Mouse (Mus musculus): ENCODE measurements around the gene Prmt3. TPM values are rescaled to one million over a fixed set of nuclear protein-coding genes. Genes with fewer than 3 reads are reported as not detected.

Prmt3 gene
- polyA plus RNA-seq, 1 experiment: 3.1 TPM

GRCm38 (mm10) chr7:49777585-49777984 lies 561 bp upstream of the Prmt3 start:
- no peak overlapping the region for H3K27ac ChIP-seq (replicated peaks; ENCODE audit: low read depth, low read length)
- no peaks in the 10 kb centered on the region for H3K4me1 ChIP-seq (ENCODE audit: control insufficient read depth, insufficient read depth, insufficient read length, low read length)
- no peak overlapping the region for H3K4me3 ChIP-seq (ENCODE audit: insufficient read depth, low read depth, low read length)

GRCm38 (mm10) chr7:49778904-49779615 lies 914 bp downstream of the Prmt3 start:
- peak overlapping the region; percentile 72 for H3K4me3 ChIP-seq (ENCODE audit: insufficient read depth, low read depth, low read length)
- no peak overlapping the region for H3K27ac ChIP-seq (replicated peaks; ENCODE audit: low read depth, low read length)
- H3K4me1 ChIP-seq (ENCODE audit: control insufficient read depth, insufficient read depth, insufficient read length, low read length): no peaks in the 10 kb centered on the region

- Histone ChIP-seq H3K27ac (replicated peaks; ENCODE audit: low read depth, low read length) (no peak overlapping the region), H3K4me1 (ENCODE audit: control insufficient read depth, insufficient read depth, insufficient read length, low read length) (no peaks in the 10 kb centered on the region), H3K4me3 (ENCODE audit: insufficient read depth, low read depth, low read length) (no peak overlapping the region)
Observed at GRCm38 (mm10) chr7:49783017-49783416, 4.9 kb downstream of the Prmt3 start.

- Histone ChIP-seq H3K4me3 (ENCODE audit: insufficient read depth, low read depth, low read length) (no peak overlapping the region), H3K4me1 (ENCODE audit: control insufficient read depth, insufficient read depth, insufficient read length, low read length) (no peaks in the 10 kb centered on the region)
Observed at GRCm38 (mm10) chr7:49785141-49785540, 7.0 kb downstream of the Prmt3 start.

GRCm38 (mm10) chr7:49786618-49787382 lies 8.7 kb downstream of the Prmt3 start:
- Histone ChIP-seq H3K27ac (replicated peaks; ENCODE audit: low read depth, low read length) (no peak overlapping the region), H3K4me1 (ENCODE audit: control insufficient read depth, insufficient read depth, insufficient read length, low read length) (no peaks in the 10 kb centered on the region), H3K4me3 (ENCODE audit: insufficient read depth, low read depth, low read length) (no peak overlapping the region)

More at GRCm38 (mm10) chr7:49785141-49785540, 7.0 kb downstream of the Prmt3 start:
- no peak overlapping the region for H3K27ac ChIP-seq (replicated peaks; ENCODE audit: low read depth, low read length)

- Histone ChIP-seq H3K27ac (replicated peaks; ENCODE audit: low read depth, low read length) (no peak overlapping the region), H3K4me1 (ENCODE audit: control insufficient read depth, insufficient read depth, insufficient read length, low read length) (no peaks in the 10 kb centered on the region), H3K4me3 (ENCODE audit: insufficient read depth, low read depth, low read length) (no peak overlapping the region)
Observed at GRCm38 (mm10) chr7:49787383-49787645, 9.2 kb downstream of the Prmt3 start.

- no peak overlapping the region for H3K4me3 ChIP-seq (ENCODE audit: insufficient read depth, low read depth, low read length)
- H3K4me1 ChIP-seq (ENCODE audit: control insufficient read depth, insufficient read depth, insufficient read length, low read length): no peaks in the 10 kb centered on the region
- no peak overlapping the region for H3K27ac ChIP-seq (replicated peaks; ENCODE audit: low read depth, low read length)
Observed at GRCm38 (mm10) chr7:49794304-49794703, 16.2 kb downstream of the Prmt3 start.

GRCm38 (mm10) chr7:49797171-49797570 lies 19.0 kb downstream of the Prmt3 start:
- H3K27ac ChIP-seq (replicated peaks; ENCODE audit: low read depth, low read length): no peak overlapping the region
- H3K4me1 ChIP-seq (ENCODE audit: control insufficient read depth, insufficient read depth, insufficient read length, low read length): no peaks in the 10 kb centered on the region
- no peak overlapping the region for H3K4me3 ChIP-seq (ENCODE audit: insufficient read depth, low read depth, low read length)

- H3K4me3 ChIP-seq (ENCODE audit: insufficient read depth, low read depth, low read length): no peak overlapping the region
- no peaks in the 10 kb centered on the region for H3K4me1 ChIP-seq (ENCODE audit: control insufficient read depth, insufficient read depth, insufficient read length, low read length)
- no peak overlapping the region for H3K27ac ChIP-seq (replicated peaks; ENCODE audit: low read depth, low read length)
Observed at GRCm38 (mm10) chr7:49803511-49803910, 25.4 kb downstream of the Prmt3 start.

GRCm38 (mm10) chr7:49804638-49805165 lies 26.6 kb downstream of the Prmt3 start:
- H3K4me3 ChIP-seq (ENCODE audit: insufficient read depth, low read depth, low read length): no peak overlapping the region

GRCm38 (mm10) chr7:49805618-49806017 lies 27.5 kb downstream of the Prmt3 start:
- Histone ChIP-seq H3K4me1 (ENCODE audit: control insufficient read depth, insufficient read depth, insufficient read length, low read length) (no peaks in the 10 kb centered on the region), H3K4me3 (ENCODE audit: insufficient read depth, low read depth, low read length) (no peak overlapping the region), H3K27ac (replicated peaks; ENCODE audit: low read depth, low read length) (no peak overlapping the region)

More at GRCm38 (mm10) chr7:49804638-49805165, 26.6 kb downstream of the Prmt3 start:
- Histone ChIP-seq H3K4me1 (ENCODE audit: control insufficient read depth, insufficient read depth, insufficient read length, low read length) (no peaks in the 10 kb centered on the region), H3K27ac (replicated peaks; ENCODE audit: low read depth, low read length) (no peak overlapping the region)

GRCm38 (mm10) chr7:49807093-49807682 lies 29.0 kb downstream of the Prmt3 start:
- Histone ChIP-seq H3K27ac (replicated peaks; ENCODE audit: low read depth, low read length) (no peak overlapping the region), H3K4me3 (ENCODE audit: insufficient read depth, low read depth, low read length) (no peak overlapping the region), H3K4me1 (ENCODE audit: control insufficient read depth, insufficient read depth, insufficient read length, low read length) (no peaks in the 10 kb centered on the region)

GRCm38 (mm10) chr7:49807846-49808622 lies 29.9 kb downstream of the Prmt3 start:
- Histone ChIP-seq H3K4me3 (ENCODE audit: insufficient read depth, low read depth, low read length) (no peak overlapping the region), H3K4me1 (ENCODE audit: control insufficient read depth, insufficient read depth, insufficient read length, low read length) (no peaks in the 10 kb centered on the region), H3K27ac (replicated peaks; ENCODE audit: low read depth, low read length) (no peak overlapping the region)

GRCm38 (mm10) chr7:49809100-49809499 lies 31.0 kb downstream of the Prmt3 start:
- Histone ChIP-seq H3K27ac (replicated peaks; ENCODE audit: low read depth, low read length) (no peak overlapping the region), H3K4me1 (ENCODE audit: control insufficient read depth, insufficient read depth, insufficient read length, low read length) (no peaks in the 10 kb centered on the region), H3K4me3 (ENCODE audit: insufficient read depth, low read depth, low read length) (no peak overlapping the region)

- Histone ChIP-seq H3K4me1 (ENCODE audit: control insufficient read depth, insufficient read depth, insufficient read length, low read length) (no peaks in the 10 kb centered on the region), H3K27ac (replicated peaks; ENCODE audit: low read depth, low read length) (no peak overlapping the region), H3K4me3 (ENCODE audit: insufficient read depth, low read depth, low read length) (no peak overlapping the region)
Observed at GRCm38 (mm10) chr7:49809562-49809961, 31.4 kb downstream of the Prmt3 start.

Data from brown adipose tissue, adult 24 weeks (tissue).